8 mouse cellular contexts compared by ENCODE assay signal in genomic region chr15:98904692-98905091, GRCm38 (mm10). TPM values are rescaled to one million over a fixed set of nuclear protein-coding genes. Genes with fewer than 3 reads are reported as not detected.
A peak's percentile ranks its signal among the peaks of the same experiment; 100 is the strongest.
DNase-seq lines count a peak whose midpoint lies in the region; ATAC-seq lines count a peak whose summit lies in the region.

No protein-coding gene starts in this region.

- H3K4me2 ChIP-seq in hindbrain, embryonic 11.5 days (replicated peaks; ENCODE audit: low read depth, low read length), result no peak overlapping the region

- no peaks in the 10 kb centered on the region for H3K27me3 ChIP-seq in hindbrain, embryonic 11.5 days (ENCODE audit: control insufficient read depth, insufficient read depth, low read length)

- H3K9ac ChIP-seq in hindbrain, embryonic 11.5 days (ENCODE audit: low read depth, low read length), result no peak overlapping the region

- intact Hi-C loops in gastrocnemius, postnatal 36 days (cut with DNase I), result no loop called here

- peak; percentile 44 for DNase-seq in gastrocnemius, postnatal 10 days
- DNase-seq in gastrocnemius, postnatal 36 days, result no peak
- DNase-seq in 3T3-L1 (ENCODE audit: low read depth, low spot score), result peak; percentile 51
- DNase-seq in NIH3T3 (ENCODE audit: low read depth), result peak; percentile 62
- peak; percentile 81 for DNase-seq in hindbrain, embryonic 11.5 days (ENCODE audit: low spot score)
- peak; percentile 32 to 56 for DNase-seq in lung, postnatal 4 days
- no peak for DNase-seq in urinary bladder, postnatal 25 days (ENCODE audit: low spot score)
- no peak for DNase-seq in urinary bladder, postnatal 10 days (ENCODE audit: low spot score)

- H3K4me3 ChIP-seq in hindbrain, embryonic 11.5 days (ENCODE audit: low read depth, low read length), result no peak overlapping the region

- WGBS in hindbrain, embryonic 11.5 days, result 28% methylated on average over 10 of the region's 10 CpGs

- H3K36me3 ChIP-seq in hindbrain, embryonic 11.5 days (ENCODE audit: control insufficient read depth, insufficient read depth, low read length), result peaks cover 10% of the 10 kb centered on the region

- H3K27ac ChIP-seq in hindbrain, embryonic 11.5 days (ENCODE audit: low read depth, low read length), result no peak overlapping the region

- H3K9me3 ChIP-seq in hindbrain, embryonic 11.5 days (ENCODE audit: control insufficient read depth, low read length), result no peaks in the 10 kb centered on the region

- no peak for ATAC-seq in hindbrain, embryonic 11.5 days (ENCODE audit: low FRiP score)

- H3K4me1 ChIP-seq in hindbrain, embryonic 11.5 days (replicated peaks; ENCODE audit: control insufficient read depth, insufficient read depth, low read length), result 0 out of 2 replicates have a peak, but pooled peaks cover 2% of the 10 kb centered on the region

RNA-seq across cellular contexts. Expression of gene Dhh, which starts 6.4 kb away (rescaled TPM):
- 1 to 10 TPM; 3.6 to 4.0 TPM for total RNA-seq in gastrocnemius, postnatal 10 days (2021)
- total RNA-seq in gastrocnemius, postnatal 36 days (2021), result under 1 TPM; 0.41 to 0.96 TPM
- polyA plus RNA-seq in hindbrain, embryonic 11.5 days (2014; fragmentation: Nextera tagmentation; extraction: Ambion mirVana), result 0.56 and 0.68 TPM in 2 replicates

RNA-seq across cellular contexts. Expression of gene Rhebl1, which starts 10.4 kb away (rescaled TPM):
- 1 to 10 TPM; 2.1 to 2.7 TPM for total RNA-seq in gastrocnemius, postnatal 10 days (2021)
- total RNA-seq in gastrocnemius, postnatal 36 days (2021), result 1 to 10 TPM; 1.9 to 3.1 TPM
- 13.4 and 17.8 TPM in 2 replicates for polyA plus RNA-seq in hindbrain, embryonic 11.5 days (2014; fragmentation: Nextera tagmentation; extraction: Ambion mirVana)

RNA-seq across cellular contexts. Expression of gene Lmbr1l, which starts 13.3 kb away (rescaled TPM):
- total RNA-seq in gastrocnemius, postnatal 10 days (2021), result 1 to 10 TPM; 8.1 to 9.9 TPM
- 1 to 10 TPM; 6.3 to 7.6 TPM for total RNA-seq in gastrocnemius, postnatal 36 days (2021)
- 9.4 and 13.4 TPM in 2 replicates for polyA plus RNA-seq in hindbrain, embryonic 11.5 days (2014; fragmentation: Nextera tagmentation; extraction: Ambion mirVana)

RNA-seq across cellular contexts. Expression of gene Tuba1b, which starts 29.7 kb away (rescaled TPM):
- 100 to 1,000 TPM; 188 to 204 TPM for total RNA-seq in gastrocnemius, postnatal 10 days (2021)
- 10 to 100 TPM; 21.8 to 23.2 TPM for total RNA-seq in gastrocnemius, postnatal 36 days (2021)
- polyA plus RNA-seq in hindbrain, embryonic 11.5 days (2014; fragmentation: Nextera tagmentation; extraction: Ambion mirVana), result 1,792 and 1,905 TPM in 2 replicates

RNA-seq across cellular contexts. Expression of gene Kmt2d, which starts 33.7 kb away (rescaled TPM):
- total RNA-seq in gastrocnemius, postnatal 10 days (2021), result 10 to 100 TPM; 46.9 to 59.9 TPM
- total RNA-seq in gastrocnemius, postnatal 36 days (2021), result 10 to 100 TPM; 42.7 to 46.4 TPM
- polyA plus RNA-seq in hindbrain, embryonic 11.5 days (2014; fragmentation: Nextera tagmentation; extraction: Ambion mirVana), result 13.7 and 20.5 TPM in 2 replicates

Comparison
In these comparisons a context has a peak if more than half of its experiments do, and no peak if none do; other contexts are left out.
1. DNase-seq: peak in gastrocnemius, postnatal 10 days (single experiment), 3T3-L1 (single experiment), NIH3T3 (single experiment), hindbrain, embryonic 11.5 days (single experiment) and lung, postnatal 4 days (2 of 2); none in gastrocnemius, postnatal 36 days (0 of 2), urinary bladder, postnatal 25 days (single experiment) and urinary bladder, postnatal 10 days (single experiment).